Mouse (Mus musculus) heart, postnatal 0 days (tissue): ENCODE results near the gene Tceanc.

Experiments used
- CTCF ChIP-seq: IDR thresholded peaks from 2 replicates; pipeline ENCODE4 v1.5.1; 2016; ENCODE audit warnings: antibody characterized with exemption, control low read depth, low read depth
- EP300 ChIP-seq: IDR thresholded peaks from 2 replicates; pipeline ENCODE4 v1.6.1; 2016; ENCODE audit warnings: antibody characterized with exemption, low read depth

DNA sequence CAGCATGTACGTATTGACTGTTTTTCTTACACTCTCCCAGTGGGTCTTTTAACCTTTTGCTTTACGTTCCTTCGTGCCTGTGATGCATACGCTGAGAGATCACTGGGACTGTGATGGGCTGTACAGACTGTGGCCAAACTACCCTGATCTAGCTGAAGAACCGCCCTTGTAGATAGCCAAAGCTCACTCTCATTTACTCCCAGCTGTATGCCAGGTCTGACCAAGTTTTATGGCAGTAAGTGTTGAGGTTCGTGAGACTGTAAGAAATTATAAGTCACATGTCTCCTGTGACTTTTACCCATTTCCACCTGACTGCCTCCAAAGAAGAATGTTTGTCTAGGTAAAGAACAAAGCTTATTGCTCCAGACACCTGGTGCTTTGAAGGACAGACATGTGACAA, 47.6 kb upstream of the Tceanc start:
- no peak for TF ChIP-seq CTCF
- TF ChIP-seq EP300: no peak
